Mouse (Mus musculus) heart, adult 2 months (tissue): ENCODE results near the gene Magi2. TPM values are rescaled to one million over a fixed set of nuclear protein-coding genes. Genes with fewer than 3 reads are reported as not detected.

Experiments
- DNase-seq, 2 experiments: peaks; one replicate each; pipeline ENCODE4 v3.0.0; 2021
- H3K27ac ChIP-seq: fragments of 200-600 bp; 2 replicates; pipeline ENCODE4 v1.8.1; 2022
- H3K27me3 ChIP-seq: fragments of 200-500 bp; 2 replicates; pipeline ENCODE4 v1.6.1; 2012; ENCODE audit warnings: mild to moderate bottlenecking, low read length, inconsistent platforms, mixed read lengths; ENCODE audit not compliant: control insufficient read depth, insufficient read depth
- H3K36me3 ChIP-seq: fragments of 200-500 bp; 2 replicates; pipeline ENCODE4 v1.6.1; 2012; ENCODE audit warnings: low read length, inconsistent platforms; ENCODE audit not compliant: control insufficient read depth, insufficient read depth
- H3K4me1 ChIP-seq: fragments of 200-500 bp; 2 replicates; pipeline ENCODE4 v1.6.1; 2011; ENCODE audit warnings: low read length; ENCODE audit not compliant: control insufficient read depth, insufficient read depth
- H3K4me3 ChIP-seq: fragments of 200-600 bp; 2 replicates; pipeline ENCODE4 v1.8.1; 2022
- H3K79me2 ChIP-seq: fragments of 200-500 bp; replicated peaks from 2 replicates; pipeline ENCODE4 v1.6.1; 2012; ENCODE audit warnings: mild to moderate bottlenecking, inconsistent platforms, low read length, moderate library complexity, mixed read lengths; ENCODE audit not compliant: control insufficient read depth, insufficient read depth
- H3K9ac ChIP-seq: fragments of 200-500 bp; 2 replicates; pipeline ENCODE4 v1.6.1; 2012; ENCODE audit warnings: low read depth, mild to moderate bottlenecking, control low read depth, inconsistent platforms, low read length, mixed read lengths
- CTCF ChIP-seq: fragments of 200-600 bp; IDR thresholded peaks from 2 replicates; pipeline ENCODE4 v1.8.1; 2022; ENCODE audit warnings: antibody characterized with exemption, mild to moderate bottlenecking, moderate library complexity
- EP300 ChIP-seq: fragments of 200-500 bp; IDR thresholded peaks from 2 replicates; pipeline ENCODE4 v1.6.1; 2011; ENCODE audit warnings: low read depth, low read length, control low read depth; ENCODE audit not compliant: insufficient read depth
- POLR2A ChIP-seq: fragments of 200-500 bp; IDR thresholded peaks from 2 replicates; pipeline ENCODE4 v1.6.1; 2011; ENCODE audit warnings: mild to moderate bottlenecking, low read depth, low read length, control low read depth; ENCODE audit not compliant: insufficient read depth
- WGBS: fragments of 180-500 bp; shearing (Covaris S2); methylation state at CpG from one replicate; pipeline ENCODE4 v1.1.7; 2018; 5-methylcytosine and 5-hydroxymethylcytosine counted together
- intact Hi-C: fragments of 180-260 bp; cut with DNase I; formaldehyde crosslinking; loops from one replicate; pipeline ENCODE4 v1.15.1; 2025
- polyA plus RNA-seq: library from polyadenylated mRNA; depleted of rRNA; stranded (reverse); fragments of >200 nt; gene quantifications from 2 replicates; pipeline ENCODE4 v1.2.3, GENCODE M21; 2012
- total RNA-seq, 2 experiments: library from RNA; stranded (reverse); gene quantifications; 2 replicates each; pipeline ENCODE4 v1.2.3; 2021

Gene Magi2
- total and polyA plus RNA-seq, 3 experiments, result 2.0 to 8.2 (median 7.0) TPM

DNA sequence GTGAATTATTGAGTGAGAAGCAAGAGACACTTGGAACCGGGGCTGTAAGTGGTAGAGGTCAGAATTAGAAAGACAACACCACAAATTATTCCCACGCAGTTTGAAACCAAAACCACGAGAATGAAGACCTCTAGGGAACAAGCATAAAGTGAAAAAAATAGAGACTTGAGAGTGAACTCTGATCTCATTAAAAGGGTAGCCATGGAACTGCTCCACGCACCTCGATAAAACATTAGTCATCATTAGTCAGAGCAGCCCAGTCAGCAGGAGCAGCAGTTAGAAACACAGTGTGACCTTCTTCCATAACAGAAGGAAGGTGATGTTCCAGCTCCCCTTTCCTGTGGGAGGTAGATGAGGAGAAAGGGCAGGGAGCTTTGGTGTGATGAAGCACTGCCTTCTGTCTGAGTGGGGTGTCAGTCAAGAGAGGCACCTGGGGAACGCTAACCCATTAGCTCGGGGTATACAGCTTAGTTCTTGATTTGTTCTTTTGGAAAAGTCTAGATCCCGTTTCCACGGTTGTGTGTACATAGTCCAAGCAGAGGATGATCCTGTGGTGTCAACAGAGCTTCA lies 1272.3 kb downstream of the Magi2 start:
- Histone ChIP-seq H3K79me2 (no peaks in the 10 kb centered on the region), H3K36me3 (no peaks in the 10 kb centered on the region), H3K27me3 (no peaks in the 10 kb centered on the region), H3K4me1 (no peaks in the 10 kb centered on the region), H3K4me3 (no peak overlapping the region), H3K27ac (no peak overlapping the region), H3K9ac (no peak overlapping the region)
- 76% methylated on average over 9 of the region's 9 CpGs for WGBS
- no peak for DNase-seq
- TF ChIP-seq POLR2A (no peak), EP300 (no peak), CTCF (no peak)
- intact Hi-C loops, result no loop called here

DNA sequence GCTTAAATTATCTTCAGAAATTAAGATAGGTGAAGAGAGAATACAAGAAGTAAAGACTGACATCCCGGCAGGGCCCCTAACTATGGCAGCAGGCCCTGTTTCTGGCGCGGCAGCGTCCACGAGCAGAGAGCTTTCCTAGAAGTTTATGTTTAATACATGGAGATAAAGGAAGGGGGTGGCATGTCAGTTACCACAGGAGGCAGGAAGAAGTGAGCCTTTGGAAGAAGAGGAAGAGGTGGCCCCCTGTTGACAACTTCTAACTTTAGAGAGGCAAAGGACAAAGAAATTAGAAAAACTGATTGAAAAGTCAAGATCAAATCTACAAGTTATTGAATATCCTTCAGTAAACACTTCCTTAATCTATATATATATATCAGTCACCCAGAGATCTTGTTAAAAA lies 1281.8 kb downstream of the Magi2 start:
- WGBS, result 33% methylated on average over 5 of the region's 5 CpGs
- no peak overlapping the region for H3K9ac ChIP-seq
- no peak overlapping the region for H3K27ac ChIP-seq
- intact Hi-C loops, result no loop called here
- H3K27me3 ChIP-seq, result no peaks in the 10 kb centered on the region
- no peaks in the 10 kb centered on the region for H3K79me2 ChIP-seq
- H3K4me1 ChIP-seq, result no peaks in the 10 kb centered on the region
- no peak for DNase-seq
- no peak for TF ChIP-seq CTCF
- TF ChIP-seq EP300, result no peak
- no peak for TF ChIP-seq POLR2A
- no peak overlapping the region for H3K4me3 ChIP-seq
- H3K36me3 ChIP-seq, result no peaks in the 10 kb centered on the region

DNA sequence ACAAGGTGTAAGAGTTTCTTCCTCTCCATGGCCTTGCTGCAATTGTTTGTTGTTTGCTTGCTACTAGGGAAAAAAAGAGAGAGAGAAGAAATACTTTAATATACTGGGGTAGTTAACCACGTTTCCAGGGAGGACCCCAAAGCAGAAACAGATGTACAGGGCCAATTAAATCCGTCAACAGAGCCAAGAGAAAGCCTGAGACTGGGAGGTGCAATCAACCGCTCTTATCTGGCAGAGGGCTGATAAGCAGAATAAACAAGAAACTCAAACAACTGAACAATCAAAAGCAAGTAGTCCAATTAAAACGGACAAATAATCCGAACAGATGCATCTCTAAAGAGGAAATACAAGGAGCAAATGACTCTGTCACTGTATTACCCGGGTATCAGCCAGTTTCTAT lies 1282.8 kb downstream of the Magi2 start:
- Histone ChIP-seq H3K36me3 (no peaks in the 10 kb centered on the region), H3K27ac (no peak overlapping the region), H3K27me3 (no peaks in the 10 kb centered on the region), H3K4me1 (no peaks in the 10 kb centered on the region), H3K4me3 (no peak overlapping the region), H3K79me2 (no peaks in the 10 kb centered on the region), H3K9ac (no peak overlapping the region)
- no peak for DNase-seq
- intact Hi-C loops, result no loop called here
- TF ChIP-seq POLR2A (no peak), CTCF (no peak), EP300 (no peak)
- 31% methylated on average over 6 of the region's 6 CpGs for WGBS

DNA sequence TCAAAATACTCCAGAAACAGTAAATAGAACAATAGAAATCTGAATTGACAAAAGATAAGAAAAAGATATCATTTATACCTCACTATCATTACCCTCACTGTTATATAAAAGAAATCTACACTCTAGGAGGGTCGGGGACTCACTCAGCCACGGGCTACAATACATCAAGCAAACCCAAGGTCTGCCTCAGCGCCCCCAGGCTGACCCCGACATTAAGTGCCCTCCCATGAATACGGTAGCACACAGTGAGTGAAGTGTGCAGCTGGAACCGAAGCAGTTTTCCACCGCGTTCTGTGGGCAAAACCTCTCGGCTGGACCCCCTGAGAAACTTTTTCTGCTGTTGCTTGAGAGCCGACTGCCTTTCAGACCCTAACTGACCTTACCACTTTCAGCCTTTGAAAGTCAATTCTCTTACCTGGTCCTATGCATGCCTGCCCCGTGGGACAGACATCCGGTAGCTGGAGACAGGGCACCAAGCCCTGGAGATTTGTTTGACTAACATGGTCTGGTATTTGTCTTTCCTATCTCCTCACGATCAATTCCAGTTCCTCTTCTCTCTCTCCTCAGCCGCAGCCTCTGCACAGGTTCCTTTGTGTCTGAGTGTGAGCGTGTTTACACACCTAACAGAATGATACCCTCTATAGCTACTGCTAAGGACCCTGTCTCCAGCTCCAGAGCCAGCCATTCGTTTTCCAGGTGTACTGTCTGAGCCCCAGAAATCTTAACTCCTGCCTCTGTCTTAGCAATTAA lies 1285.7 kb downstream of the Magi2 start:
- no peak overlapping the region for H3K4me3 ChIP-seq
- 45% methylated on average over 16 of the region's 16 CpGs for WGBS
- intact Hi-C loops, result no loop called here
- H3K4me1 ChIP-seq, result no peaks in the 10 kb centered on the region
- DNase-seq, result no peak
- H3K9ac ChIP-seq, result no peak overlapping the region
- H3K27ac ChIP-seq, result no peak overlapping the region
- no peaks in the 10 kb centered on the region for H3K36me3 ChIP-seq
- no peaks in the 10 kb centered on the region for H3K27me3 ChIP-seq
- TF ChIP-seq CTCF (no peak), POLR2A (no peak), EP300 (no peak)
- no peaks in the 10 kb centered on the region for H3K79me2 ChIP-seq

GRCm38 (mm10) chr5:20521639-20522038 lies 1294.8 kb downstream of the Magi2 start:
- Histone ChIP-seq H3K79me2 (no peaks in the 10 kb centered on the region), H3K4me3 (no peak overlapping the region), H3K4me1 (no peaks in the 10 kb centered on the region), H3K9ac (no peak overlapping the region), H3K27me3 (no peaks in the 10 kb centered on the region), H3K27ac (no peak overlapping the region), H3K36me3 (no peaks in the 10 kb centered on the region)
- TF ChIP-seq POLR2A, result no peak
- TF ChIP-seq CTCF, result no peak
- TF ChIP-seq EP300, result no peak
- DNase-seq, result no peak
- WGBS, result 67% methylated on average over 9 of the region's 9 CpGs
- intact Hi-C loops, result no loop called here

DNA sequence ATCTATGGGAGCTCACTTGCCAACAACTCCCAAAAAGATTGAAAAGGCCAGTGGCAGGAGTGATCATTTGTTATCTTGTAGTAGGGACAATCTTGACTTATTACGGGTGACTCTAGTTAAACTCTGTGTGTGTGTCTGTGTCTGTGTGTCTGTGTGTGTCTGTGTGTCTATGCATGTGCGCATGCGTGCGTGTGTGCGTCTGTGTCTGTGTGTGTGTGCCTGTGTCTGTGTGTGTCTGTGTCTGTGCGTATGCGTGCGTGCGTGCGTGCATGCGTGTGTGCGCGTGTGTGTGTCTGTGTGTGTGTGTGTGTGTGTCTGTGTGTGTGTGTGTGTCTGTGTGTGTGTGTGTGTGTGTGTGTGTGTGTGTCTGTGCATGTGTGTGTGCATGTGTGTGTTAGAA lies 1295.2 kb downstream of the Magi2 start:
- Histone ChIP-seq H3K79me2 (no peaks in the 10 kb centered on the region), H3K9ac (no peak overlapping the region), H3K4me1 (no peaks in the 10 kb centered on the region), H3K27ac (no peak overlapping the region), H3K4me3 (no peak overlapping the region), H3K27me3 (no peaks in the 10 kb centered on the region), H3K36me3 (no peaks in the 10 kb centered on the region)
- intact Hi-C loops, result no loop called here
- DNase-seq, result no peak
- WGBS, result 95% methylated on average over 13 of the region's 13 CpGs
- no peak for TF ChIP-seq EP300
